Mouse (Mus musculus): ENCODE measurements around the gene Tmtc2.

- TF ChIP-seq GATA1 (IDR thresholded peaks at IDR 0.05; ENCODE audit: borderline replicate concordance, low read length) (no peak), FLI1 (IDR thresholded peaks at IDR 0.05; ENCODE audit: low read length) (no peak)
Observed at GRCm38 (mm10) chr10:105492485-105492884, 81.8 kb downstream of the Tmtc2 start.

All from megakaryocyte, embryonic 14.5 days (primary cell).